Mouse (Mus musculus) CH12.LX (cell line): ENCODE measurements at regions not wholly inside any gene's neighbourhood (a gene's known extent, or its start where the extent isn't known, plus 50 kb on each side); places are given as distances from the start of the nearest gene placed in this dataset.

Experiments
- DNase-seq: peaks from one replicate; pipeline ENCODE4 v3.0.0-alpha.2; 2013; ENCODE audit errors: extremely low read depth
- H3K27ac ChIP-seq: 2 replicates; pipeline ENCODE4 v1.5.1; 2012; ENCODE audit warnings: low read depth, mild to moderate bottlenecking, control low read depth, moderate library complexity; ENCODE audit not compliant: insufficient read depth
- H3K27me3 ChIP-seq: replicated peaks from 2 replicates; pipeline ENCODE3; 2012; ENCODE audit warnings: inconsistent platforms
- H3K36me3 ChIP-seq, 2 experiments: replicated peaks in 1 of 2; 2 replicates each; pipeline versions ENCODE3 to v1.6.1; 2012; ENCODE audit warnings: inconsistent platforms in 1 of 2, low read length in 1 of 2, mild to moderate bottlenecking in 1 of 2, mixed read lengths in 1 of 2, moderate library complexity in 1 of 2; ENCODE audit not compliant: control insufficient read depth in 1 of 2, insufficient read depth in 1 of 2
- H3K4me1 ChIP-seq, 2 experiments: 2 replicates each; pipeline ENCODE4 v1.6.1; 2012; ENCODE audit warnings: inconsistent platforms in 1 of 2, moderate library complexity in 1 of 2; ENCODE audit not compliant: insufficient read depth in 2 of 2, control insufficient read depth in 1 of 2
- H3K4me2 ChIP-seq: 2 replicates; pipeline ENCODE4 v1.6.1; 2012; ENCODE audit warnings: low read depth, mild to moderate bottlenecking, control low read depth; ENCODE audit not compliant: poor library complexity, insufficient read depth, severe bottlenecking
- H3K4me3 ChIP-seq, 3 experiments: fragments of 150-350 bp in 1 of 3; sonication (generic) in 1 of 3; replicated peaks in 1 of 3; 2 replicates each; pipeline versions ENCODE3 to v1.5.1; 2011 to 2012; ENCODE audit warnings: low read depth in 2 of 3, low read length in 2 of 3, mild to moderate bottlenecking in 2 of 3, moderate library complexity in 2 of 3, control low read depth in 1 of 3, improper control_type of control experiment in 1 of 3, inconsistent platforms in 1 of 3, mixed read lengths in 1 of 3; ENCODE audit not compliant: poor library complexity in 1 of 3
- H3K79me2 ChIP-seq: replicated peaks from 2 replicates; pipeline ENCODE4 v1.6.1; 2012; ENCODE audit warnings: mild to moderate bottlenecking, moderate library complexity; ENCODE audit not compliant: control insufficient read depth, poor library complexity, insufficient read depth, severe bottlenecking; ENCODE audit errors: extremely low read depth
- H3K9ac ChIP-seq: 2 replicates; pipeline ENCODE4 v1.6.1; 2012; ENCODE audit warnings: low read depth, mild to moderate bottlenecking, control low read depth, moderate library complexity; ENCODE audit not compliant: insufficient read depth
- H3K9me3 ChIP-seq: replicated peaks from 2 replicates; pipeline ENCODE3; 2012; ENCODE audit warnings: low read length, inconsistent platforms, mixed read lengths
- CHD1 ChIP-seq: IDR thresholded peaks from 2 replicates; pipeline ENCODE4 v1.6.1; 2012; ENCODE audit warnings: low read depth, low read length, improper control_type of control experiment, inconsistent platforms
- CHD2 ChIP-seq: IDR thresholded peaks from 2 replicates; pipeline ENCODE4 v1.6.1; 2011; ENCODE audit warnings: low read length, improper control_type of control experiment
- CTCF ChIP-seq, 2 experiments: IDR thresholded peaks in 1 of 2; conservative IDR thresholded peaks in 1 of 2; 2 replicates each; pipeline ENCODE4 v1.5.1; 2011 to 2012; ENCODE audit warnings: low read depth in 2 of 2, low read length in 2 of 2, improper control_type of control experiment in 1 of 2, inconsistent platforms in 1 of 2, mild to moderate bottlenecking in 1 of 2, moderate library complexity in 1 of 2
- E2F4 ChIP-seq: IDR thresholded peaks from 2 replicates; pipeline ENCODE4 v1.6.1; 2011; ENCODE audit warnings: low read depth, low read length, improper control_type of control experiment; ENCODE audit not compliant: insufficient replicate concordance
- ELF1 ChIP-seq: IDR thresholded peaks from 2 replicates; pipeline ENCODE4 v1.6.1; 2014; ENCODE audit warnings: low read depth, mild to moderate bottlenecking, inconsistent platforms, low read length, improper control_type of control experiment
- ETS1 ChIP-seq: conservative IDR thresholded peaks from 2 replicates; pipeline ENCODE4 v1.6.1; 2012; ENCODE audit warnings: low read depth, mild to moderate bottlenecking, inconsistent platforms, low read length, improper control_type of control experiment, moderate library complexity
- JUN ChIP-seq: IDR thresholded peaks from 2 replicates; pipeline ENCODE4 v1.6.1; 2011; ENCODE audit warnings: low read depth, mild to moderate bottlenecking, low read length, improper control_type of control experiment, moderate library complexity; ENCODE audit not compliant: insufficient read depth
- JUND ChIP-seq: conservative IDR thresholded peaks from 2 replicates; pipeline ENCODE4 v1.6.1; 2011; ENCODE audit warnings: low read depth, low read length, improper control_type of control experiment
- KAT2A ChIP-seq: IDR thresholded peaks from 2 replicates; pipeline ENCODE4 v1.6.1; 2012; ENCODE audit warnings: low read length, improper control_type of control experiment, inconsistent platforms; ENCODE audit not compliant: insufficient replicate concordance
- MAFK ChIP-seq: IDR thresholded peaks from 2 replicates; pipeline ENCODE4 v1.6.1; 2011; ENCODE audit warnings: low read length, improper control_type of control experiment; ENCODE audit not compliant: insufficient replicate concordance
- MXI1 ChIP-seq: IDR thresholded peaks from 2 replicates; pipeline ENCODE4 v1.6.1; 2011; ENCODE audit warnings: mild to moderate bottlenecking, low read depth, low read length, improper control_type of control experiment
- MYC ChIP-seq: IDR thresholded peaks from 2 replicates; pipeline ENCODE4 v1.6.1; 2011; ENCODE audit warnings: low read depth, mild to moderate bottlenecking, improper control_type of control experiment, low read length
- NELFE ChIP-seq: IDR thresholded peaks from 2 replicates; pipeline ENCODE4 v1.6.1; 2011; ENCODE audit warnings: low read depth, low read length, improper control_type of control experiment
- NRF1 ChIP-seq: IDR thresholded peaks from 2 replicates; pipeline ENCODE4 v1.6.1; 2014; ENCODE audit warnings: low read depth, mild to moderate bottlenecking, inconsistent platforms, low read length, improper control_type of control experiment, moderate library complexity
- POLR2AphosphoS2 ChIP-seq: IDR thresholded peaks from 2 replicates; pipeline ENCODE4 v1.6.1; 2011; ENCODE audit warnings: low read depth, low read length, improper control_type of control experiment
- RAD21 ChIP-seq: IDR thresholded peaks from 2 replicates; pipeline ENCODE4 v1.6.1; 2011; ENCODE audit warnings: low read depth, mild to moderate bottlenecking, low read length, improper control_type of control experiment, moderate library complexity
- RCOR1 ChIP-seq: conservative IDR thresholded peaks from 2 replicates; pipeline ENCODE4 v1.6.1; 2012; ENCODE audit warnings: low read depth, mild to moderate bottlenecking, inconsistent platforms, low read length, improper control_type of control experiment
- SIN3A ChIP-seq: IDR thresholded peaks from 2 replicates; pipeline ENCODE4 v1.6.1; 2012; ENCODE audit warnings: low read length, improper control_type of control experiment, inconsistent platforms
- SMC3 ChIP-seq: IDR thresholded peaks from 2 replicates; pipeline ENCODE4 v1.6.1; 2011; ENCODE audit warnings: low read depth, low read length, improper control_type of control experiment
- TBP ChIP-seq: conservative IDR thresholded peaks from 2 replicates; pipeline ENCODE4 v1.6.1; 2011; ENCODE audit warnings: low read depth, low read length, improper control_type of control experiment
- TCF12 ChIP-seq: IDR thresholded peaks from 2 replicates; pipeline ENCODE4 v1.6.1; 2014; ENCODE audit warnings: low read depth, mild to moderate bottlenecking, inconsistent platforms, low read length, improper control_type of control experiment
- UBTF ChIP-seq: IDR thresholded peaks from 2 replicates; pipeline ENCODE4 v1.6.1; 2012; ENCODE audit warnings: low read depth, mild to moderate bottlenecking, inconsistent platforms, low read length, improper control_type of control experiment, moderate library complexity
- ZC3H11A ChIP-seq: IDR thresholded peaks from 2 replicates; pipeline ENCODE4 v1.6.1; 2012; ENCODE audit warnings: low read depth, mild to moderate bottlenecking, inconsistent platforms, low read length, improper control_type of control experiment
- ZKSCAN1 ChIP-seq: IDR thresholded peaks from 2 replicates; pipeline ENCODE4 v1.6.1; 2012; ENCODE audit warnings: low read depth, inconsistent platforms, low read length, improper control_type of control experiment, borderline replicate concordance
- ZMIZ1 ChIP-seq: IDR thresholded peaks from 2 replicates; pipeline ENCODE4 v1.6.1; 2012; ENCODE audit warnings: low read depth, mild to moderate bottlenecking, inconsistent platforms, low read length, improper control_type of control experiment
- dilution Hi-C: fragments of 300-500 bp; cut with MboI; formaldehyde crosslinking; loops from 2 replicates; pipeline ENCODE4 v1.14.3; 2020; ENCODE audit warnings: low sequenced_read_pairs; ENCODE audit not compliant: extremely low pct_unique_long_range_greater_than_20kb, extremely low pct_ligation_motif_present
- in situ Hi-C: fragments of 300-500 bp; cut with MboI; formaldehyde crosslinking; loops from 3 replicates; pipeline ENCODE4 v1.14.3; 2019; ENCODE audit warnings: low sequenced_read_pairs, low pct_ligation_motif_present, low pct_unique_long_range_greater_than_20kb, mixed read lengths

DNA sequence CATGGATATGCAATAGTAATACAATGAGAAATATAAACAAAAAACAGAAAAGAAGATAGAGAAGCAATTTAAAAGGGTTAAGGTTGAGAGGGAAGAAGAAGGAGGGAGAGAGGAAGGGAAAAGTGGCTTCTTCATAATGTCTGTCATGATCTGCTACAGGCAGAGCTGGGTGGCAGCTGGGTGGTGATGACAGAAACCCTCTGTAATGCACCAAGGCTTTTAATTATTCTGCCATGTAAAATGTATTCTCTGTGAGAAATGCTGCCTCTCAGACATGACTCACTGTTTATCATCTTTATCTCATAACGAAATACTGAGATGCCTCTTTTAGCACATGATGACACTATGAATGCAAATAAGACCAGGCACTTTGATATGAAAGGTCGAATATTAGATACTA lies 435.4 kb downstream of the Prdm13 start:
- Histone ChIP-seq H3K27me3 (no peaks in the 10 kb centered on the region), H3K9me3 (no peaks in the 10 kb centered on the region), H3K4me2 (no peak overlapping the region), H3K27ac (no peak overlapping the region), H3K9ac (no peak overlapping the region), H3K79me2 (no peaks in the 10 kb centered on the region), H3K36me3 (no peaks in the 10 kb centered on the region), H3K4me1 (no peaks in the 10 kb centered on the region), H3K4me3 (no peak overlapping the region)
- dilution Hi-C loops, result no loop called here
- TF ChIP-seq NELFE (no peak), TCF12 (no peak), JUND (no peak), E2F4 (no peak), MAFK (no peak), TBP (no peak), CHD1 (no peak), KAT2A (no peak), MXI1 (no peak), CHD2 (no peak), MYC (no peak), ETS1 (no peak), CTCF (conservative IDR thresholded peaks at IDR 0.05 in 1 of 2, IDR thresholded peaks at IDR 0.05 in 1 of 2; ENCODE audit: low read depth in 2 of 2, low read length in 2 of 2) (no peak), NRF1 (no peak), UBTF (no peak), SIN3A (no peak)
- no peak for DNase-seq
- in situ Hi-C loops, result no loop called here

- Histone ChIP-seq H3K36me3 (no peaks in the 10 kb centered on the region), H3K4me1 (peaks cover 0 to 3% of the 10 kb centered on the region in 2 experiments; a peak in 1 of 4 replicates), H3K27ac (no peak overlapping the region), H3K27me3 (no peaks in the 10 kb centered on the region), H3K4me2 (0 out of 2 replicates have a peak overlapping the region, but pooled peaks have one; percentile 26), H3K79me2 (no peaks in the 10 kb centered on the region), H3K9me3 (no peaks in the 10 kb centered on the region), H3K4me3 (no peak overlapping the region), H3K9ac (no peak overlapping the region)
- peak; percentile 61 for DNase-seq
- dilution Hi-C loops, result no loop called here
- in situ Hi-C loops, result loop anchor here (25.0 kb wide), 1 partner anchor 1110 kb away; no protein-coding TSS in a partner anchor
- no peak for TF ChIP-seq RCOR1
- peak; percentile 82 for TF ChIP-seq SMC3
- peak; percentile 55 to 83 for TF ChIP-seq CTCF (conservative IDR thresholded peaks at IDR 0.05 in 1 of 2, IDR thresholded peaks at IDR 0.05 in 1 of 2; ENCODE audit: low read depth in 2 of 2, low read length in 2 of 2)
- peak; percentile 87 for TF ChIP-seq RAD21
- peak; percentile 25; the same call in 1 of the 2 replicates for TF ChIP-seq ZC3H11A
- no peak for TF ChIP-seq NELFE
- TF ChIP-seq JUN, result no peak
- TF ChIP-seq POLR2AphosphoS2, result no peak
- TF ChIP-seq ZMIZ1, result no peak
- peak; percentile 60; the same call in 1 of the 2 replicates for TF ChIP-seq ELF1
- TF ChIP-seq ZKSCAN1, result no peak
These were observed 463.1 kb downstream of the Prdm13 start for GRCm38 (mm10) chr4:21222631-21223030.
